Mouse (Mus musculus) spleen, adult 18-20 months (tissue): ENCODE measurements around the gene Ube2l6.

Source experiments
- DNase-seq, 2 experiments: peaks; one replicate each; pipeline ENCODE4 v3.0.0; 2022; ENCODE audit warnings: mixed read lengths in 2 of 2

Ube2l6 gene

DNA sequence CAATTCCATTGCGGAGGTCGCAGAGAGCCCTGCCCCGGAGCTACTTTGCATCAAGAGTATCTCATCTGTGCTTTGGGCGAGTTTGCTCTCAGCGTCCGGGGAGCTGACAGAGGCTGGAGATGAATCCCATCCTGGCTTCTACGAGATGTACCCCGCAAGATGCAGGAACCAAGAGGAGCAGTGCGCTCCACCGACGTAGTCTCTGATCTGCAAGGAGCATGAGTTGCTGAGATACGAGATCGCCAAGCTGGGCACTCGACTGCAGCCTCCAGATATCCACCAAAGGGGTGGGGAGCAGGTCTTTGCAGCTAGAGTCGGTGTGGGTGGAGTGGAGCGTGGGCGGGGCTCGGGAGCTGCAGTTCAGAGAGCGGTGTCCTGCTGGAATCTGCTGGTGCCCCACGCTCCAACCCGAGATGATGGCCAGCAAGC, at the start of gene Ube2l6:
TSS of gene Ube2l6 (plus strand) at position 336 of the 429 bp plus-strand sequence.
- DNase-seq: peak; percentile 48 to 58

DNA sequence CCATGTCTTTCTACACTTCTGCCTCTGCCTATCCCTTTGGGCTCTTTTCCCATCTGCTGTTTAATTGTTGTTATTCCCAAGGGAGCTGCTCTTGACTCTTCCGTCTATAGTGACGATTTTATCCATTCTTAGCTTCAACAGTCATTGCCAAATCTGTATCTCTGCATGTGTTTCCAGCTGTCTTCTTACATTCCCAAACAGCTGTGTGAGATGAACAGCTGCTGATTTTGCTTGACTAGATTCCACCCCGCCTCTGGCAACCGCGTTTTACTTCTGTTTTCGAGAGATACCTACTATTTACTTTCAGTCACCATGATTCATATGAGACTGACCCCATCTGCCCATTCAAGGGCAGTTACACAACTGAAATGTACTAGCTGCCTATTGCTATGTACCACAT, 48.5 kb upstream of the Ube2l6 start:
- no peak for DNase-seq

DNA sequence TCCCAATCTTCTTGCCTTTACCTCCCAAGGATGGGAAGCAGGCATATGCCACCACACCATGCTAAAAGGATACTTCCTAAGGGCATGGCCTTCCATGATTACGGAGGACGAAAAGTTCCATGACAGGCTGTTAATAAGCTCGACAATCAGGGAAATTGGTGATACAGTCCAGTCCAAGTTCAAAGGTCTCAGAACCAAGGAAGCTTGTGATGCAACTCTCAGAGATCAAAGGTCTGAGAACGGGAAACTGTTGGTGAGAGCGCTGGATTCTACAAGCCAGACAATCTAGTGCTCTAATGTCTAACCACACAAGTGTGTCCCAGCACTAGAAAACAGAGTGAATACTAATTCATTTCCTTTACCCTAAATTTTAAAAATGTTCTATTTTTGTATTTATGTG, 42.4 kb upstream of the Ube2l6 start:
- no peak for DNase-seq

DNA sequence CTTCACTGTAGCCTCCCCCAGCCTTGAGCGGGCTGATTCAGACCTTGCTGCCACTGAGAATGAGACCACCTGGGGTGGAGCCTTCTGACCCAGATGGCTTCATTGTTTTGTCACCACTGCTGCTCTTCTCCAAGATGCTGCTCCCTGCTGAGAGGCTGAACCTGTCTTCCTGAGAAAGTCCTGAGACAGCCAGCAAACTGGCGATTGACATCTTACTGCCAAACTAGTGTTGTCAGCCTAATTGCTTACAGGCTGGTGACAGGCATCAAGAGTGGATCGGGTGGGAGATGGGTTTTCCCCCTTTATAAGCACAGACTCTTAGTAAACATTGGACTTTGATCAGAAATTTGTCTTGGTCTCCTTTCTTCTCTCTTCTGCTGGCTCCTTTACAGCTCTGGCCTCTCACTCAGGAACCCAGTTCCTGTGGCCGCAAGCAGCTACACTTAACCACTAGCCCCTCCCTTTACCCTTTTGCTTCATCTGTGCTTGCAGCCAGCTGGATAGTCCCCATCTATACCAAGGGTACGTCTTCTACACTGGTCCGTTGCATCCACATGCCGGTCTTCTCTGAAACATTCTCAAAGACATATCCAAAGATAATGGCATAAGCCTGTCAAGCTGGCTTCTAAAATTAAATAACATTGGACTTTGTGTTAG, 41.5 kb upstream of the Ube2l6 start:
- no peak for DNase-seq

DNA sequence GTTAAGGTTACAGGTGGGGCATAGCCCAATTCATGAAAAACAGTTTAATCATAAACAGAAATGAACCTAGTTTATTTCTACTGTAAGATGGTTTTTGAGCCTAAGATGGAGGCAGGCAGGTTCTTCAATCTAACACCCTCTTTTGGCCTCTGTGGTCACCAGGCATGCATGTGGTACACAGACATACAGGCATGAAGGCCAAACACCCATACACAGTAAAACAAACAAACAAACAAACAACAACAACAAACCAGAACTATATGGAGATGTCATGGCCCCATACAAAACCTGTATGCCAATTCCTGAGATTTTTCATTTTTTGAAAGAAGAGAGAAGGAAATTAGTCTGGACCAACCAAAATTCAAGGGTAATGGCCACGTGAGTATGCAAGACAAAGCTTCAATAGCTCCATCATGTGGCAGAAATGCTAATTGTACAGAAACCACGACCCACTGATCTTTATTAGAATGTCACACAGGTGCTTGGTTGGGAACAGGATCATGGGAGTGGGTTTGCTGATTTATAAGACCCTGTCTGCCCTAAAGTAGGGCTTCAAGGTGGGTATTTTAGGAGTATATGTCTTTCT, 40.0 kb upstream of the Ube2l6 start:
- no peak for DNase-seq

DNA sequence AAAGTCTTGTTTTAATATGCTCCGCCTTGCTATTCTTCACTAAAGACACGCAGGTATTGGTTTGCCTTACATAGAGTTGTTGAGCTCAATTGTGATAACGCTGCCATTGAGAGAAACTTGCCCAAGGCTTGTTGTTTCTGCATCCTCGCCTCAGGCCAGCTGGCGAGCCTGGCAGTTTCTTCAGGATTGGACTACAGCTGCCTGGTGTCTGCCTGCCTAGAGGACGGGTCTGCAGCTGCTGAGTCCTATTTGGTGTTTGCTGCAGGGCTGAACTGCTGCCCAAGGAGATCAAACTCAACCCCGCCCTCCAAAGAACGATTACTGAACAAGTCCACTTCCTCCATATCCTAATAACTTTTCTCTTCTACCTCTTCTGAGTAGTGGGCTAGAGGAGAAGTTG, 37.9 kb upstream of the Ube2l6 start:
- DNase-seq: no peak

DNA sequence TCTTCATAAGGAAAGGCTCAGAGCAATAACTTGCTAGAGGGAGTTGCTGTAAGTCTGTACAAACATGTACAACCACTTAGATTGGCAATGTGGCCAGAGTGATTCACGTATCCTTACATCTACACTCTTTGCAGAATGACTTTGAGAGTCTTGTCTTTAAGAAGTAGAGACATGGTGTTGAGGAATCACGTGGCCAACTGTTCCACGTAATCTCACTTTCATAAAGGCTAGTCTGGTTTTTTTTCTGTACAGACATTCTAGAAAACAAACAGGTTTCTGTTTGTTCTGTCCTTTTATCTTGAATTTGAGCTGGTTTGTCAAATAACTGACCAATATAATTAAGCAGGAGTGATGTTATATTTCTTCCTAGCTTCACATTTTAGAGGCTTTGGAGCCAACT, 37.3 kb upstream of the Ube2l6 start:
- DNase-seq: no peak

DNA sequence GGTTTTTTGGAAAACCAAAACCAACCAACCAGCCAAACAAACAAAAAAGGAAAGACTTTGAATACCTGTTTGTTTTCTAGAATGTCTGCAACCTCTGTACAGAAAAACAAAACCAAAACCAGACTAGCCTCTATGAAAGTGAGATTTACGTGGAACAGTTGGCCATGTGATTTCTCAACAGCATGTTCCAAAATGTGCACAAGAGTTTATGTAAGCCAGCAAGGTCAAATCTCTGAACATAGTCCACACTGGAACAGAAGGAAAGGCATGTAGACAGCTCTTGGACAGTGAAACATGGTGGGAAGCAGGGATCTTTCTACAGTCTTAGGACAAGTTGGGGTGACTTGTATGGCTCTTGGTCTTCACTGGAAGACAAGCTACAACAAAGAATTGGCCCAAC, 36.8 kb upstream of the Ube2l6 start:
- no peak for DNase-seq

DNA sequence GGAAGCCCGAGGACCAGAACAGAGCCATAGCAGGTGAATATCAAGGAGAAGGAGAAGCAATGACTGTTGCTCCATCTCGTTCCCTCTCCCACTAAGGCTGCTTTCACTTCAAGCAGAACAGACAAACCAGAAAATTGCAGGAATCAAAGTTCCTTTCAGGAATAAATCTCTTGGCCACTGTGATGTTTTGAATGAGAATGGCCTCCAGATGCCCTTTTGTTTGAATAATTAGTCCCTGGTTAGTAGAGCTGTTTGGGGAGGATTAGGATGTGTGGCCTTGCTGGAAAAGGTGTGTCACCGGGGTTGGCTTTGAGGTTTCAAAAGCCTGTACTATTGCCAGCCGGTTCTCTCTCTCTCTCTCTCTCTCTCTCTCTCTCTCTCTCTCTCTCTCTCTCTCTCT, 36.3 kb upstream of the Ube2l6 start:
- DNase-seq: no peak

DNA sequence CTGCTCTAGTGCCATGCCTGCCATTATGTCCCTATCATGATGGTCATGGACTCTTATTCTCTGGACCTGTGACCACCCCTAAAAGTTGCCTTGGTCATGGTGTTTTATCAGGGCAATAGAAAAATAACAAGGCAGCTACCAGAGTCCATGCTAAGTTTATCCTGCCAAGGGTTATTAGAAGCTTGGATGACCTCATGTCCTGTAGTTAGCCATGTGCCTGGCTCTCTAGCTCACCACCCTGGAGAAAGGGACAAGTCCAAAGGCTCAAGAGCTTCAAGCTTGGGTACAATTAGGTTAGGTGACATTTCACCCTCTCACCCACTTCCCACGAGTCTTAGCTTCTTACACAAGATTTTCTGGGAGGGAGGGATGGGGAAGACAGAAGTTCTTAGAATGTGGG, 35.8 kb upstream of the Ube2l6 start:
- DNase-seq: no peak

DNA sequence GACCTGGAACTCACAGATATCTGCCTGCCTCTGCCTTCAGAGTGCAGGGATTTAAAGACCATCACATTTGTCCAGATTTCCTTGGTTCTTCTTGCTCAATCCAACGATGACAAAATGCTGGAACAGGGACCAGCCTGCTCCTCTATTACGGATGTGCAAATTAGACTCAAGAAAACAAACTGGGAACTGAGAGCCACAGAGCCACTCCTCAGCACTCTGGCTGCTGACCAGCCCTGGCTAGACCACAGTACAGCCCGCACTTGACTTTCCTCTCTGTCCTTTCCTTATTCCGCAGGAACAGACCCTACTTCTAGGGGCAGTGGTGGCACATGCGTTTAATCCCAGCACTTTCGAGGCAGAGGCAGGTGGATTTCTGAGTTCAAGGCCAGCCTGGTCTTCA, 28.1 kb upstream of the Ube2l6 start:
- no peak for DNase-seq

DNA sequence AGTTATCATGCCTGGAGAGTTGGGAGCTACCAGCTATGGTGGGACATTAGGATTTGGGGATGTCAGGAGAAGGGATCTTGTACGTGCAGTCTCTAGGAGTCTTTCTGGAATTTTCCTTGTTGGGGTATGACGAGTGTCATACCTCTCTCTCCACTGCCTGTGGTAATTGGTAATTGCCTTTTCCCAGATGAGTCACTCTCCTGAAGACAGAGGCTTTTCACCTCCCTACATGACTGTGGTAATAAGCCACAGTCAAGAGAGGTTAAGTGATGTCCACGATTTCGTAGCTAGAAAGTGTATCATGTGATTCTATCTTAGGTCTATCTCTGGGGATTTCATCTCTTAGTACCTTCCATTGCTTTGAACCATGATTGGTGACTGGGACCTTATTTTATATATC, 26.2 kb upstream of the Ube2l6 start:
- DNase-seq: no peak

DNA sequence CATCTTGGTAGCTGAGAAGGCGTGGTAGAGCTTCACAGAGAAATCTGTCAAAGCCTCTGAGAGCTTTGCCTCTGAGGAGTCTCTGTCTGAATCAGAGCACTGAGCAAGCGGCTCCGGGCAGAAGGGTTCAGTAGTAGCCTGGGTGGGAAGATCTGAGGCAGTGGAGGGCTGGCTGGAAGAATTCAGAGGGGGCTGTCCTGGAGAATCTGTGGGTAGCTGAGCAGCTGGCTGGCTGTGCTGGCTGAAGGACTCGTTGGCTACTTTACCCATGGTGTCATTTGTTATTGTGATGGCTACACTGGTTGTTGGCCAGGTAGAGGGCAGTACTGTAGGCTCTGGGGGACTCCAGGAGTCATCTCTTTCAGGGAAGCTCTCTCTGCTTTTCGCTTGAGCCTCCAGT, 25.4 kb upstream of the Ube2l6 start:
- no peak for DNase-seq

DNA sequence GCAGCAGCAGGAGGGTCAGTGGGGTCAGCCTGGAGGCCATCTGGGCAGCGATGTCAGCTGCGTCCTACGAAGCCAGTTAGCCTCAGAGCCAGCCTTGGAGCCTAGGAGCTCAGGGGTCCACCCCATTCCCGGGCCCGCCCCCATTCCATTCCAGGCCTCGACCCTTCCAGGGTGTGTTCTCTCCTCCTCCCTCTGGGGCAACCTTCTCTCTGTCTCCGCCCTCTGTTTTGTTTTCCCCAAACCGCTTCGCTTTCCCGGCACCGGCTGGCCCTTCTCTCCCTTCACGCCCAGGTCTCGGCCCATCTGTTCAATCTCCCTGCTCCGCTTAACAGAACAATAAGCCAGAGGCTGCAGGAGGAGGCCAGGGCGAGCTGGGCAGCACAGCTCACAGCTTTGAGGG, 23.9 kb upstream of the Ube2l6 start:
- DNase-seq: peak; percentile 7 to 23

DNA sequence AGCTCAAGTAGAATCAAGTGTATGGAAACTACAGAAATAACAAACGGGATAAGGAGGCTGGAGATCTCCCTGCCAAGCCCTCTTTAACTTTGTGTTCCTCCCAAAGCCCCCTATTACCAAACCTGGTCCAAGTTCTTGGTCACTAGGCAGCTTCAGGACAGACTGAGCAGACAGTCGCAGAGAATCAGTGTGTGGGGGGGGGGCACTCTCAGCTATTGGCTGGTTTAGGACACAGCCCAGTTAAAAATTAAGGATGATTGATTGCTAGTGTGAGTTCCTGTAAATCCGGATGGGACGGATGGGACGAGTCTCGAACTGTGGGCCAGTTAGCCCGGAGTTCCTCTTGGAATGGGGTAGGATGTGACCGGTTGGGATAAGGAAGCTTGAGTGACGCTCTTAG, 23.4 kb upstream of the Ube2l6 start, which contains the start of gene Serping1:
TSS of gene Serping1 (minus strand) at position 204 of the 400 bp plus-strand sequence.
- no peak for DNase-seq

DNA sequence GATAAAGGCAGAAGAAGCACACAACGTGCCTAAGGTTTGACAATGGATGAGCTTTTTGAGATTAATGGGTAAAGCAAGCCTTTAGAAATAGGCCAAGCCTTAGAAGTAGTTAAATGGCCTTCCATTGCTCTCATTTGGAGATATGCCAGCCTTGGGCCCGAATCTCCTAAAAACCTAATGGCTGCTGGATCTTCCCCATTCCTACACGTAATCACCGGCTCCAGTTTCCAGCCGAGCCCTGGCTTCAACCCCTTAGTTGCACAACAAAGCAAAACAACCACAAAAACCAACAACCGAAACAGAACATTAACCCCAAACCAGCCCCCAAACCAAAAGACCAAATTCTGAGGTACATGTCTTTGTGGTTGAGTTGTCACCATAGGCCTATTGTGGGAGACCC, 23.0 kb upstream of the Ube2l6 start:
- DNase-seq: no peak

DNA sequence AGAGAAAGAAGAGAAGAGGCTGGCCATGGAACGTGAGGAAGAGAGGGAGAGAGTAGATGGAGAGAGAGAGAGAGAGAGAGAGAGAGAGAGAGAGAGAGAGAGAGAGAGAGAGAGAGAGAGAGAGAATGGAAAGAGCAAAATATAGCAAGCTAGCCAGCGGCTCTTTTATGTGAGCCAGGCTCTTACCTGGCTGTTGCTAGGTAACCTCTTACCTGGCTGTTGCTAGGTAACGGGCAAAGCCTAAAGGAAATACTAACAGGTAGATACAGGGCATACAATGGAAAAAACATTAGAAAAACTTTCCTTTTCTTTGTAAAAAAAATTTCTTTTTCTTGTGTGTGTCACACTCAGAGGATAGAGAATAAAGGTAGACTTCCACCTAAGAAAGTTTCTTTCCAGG, 20.9 kb upstream of the Ube2l6 start:
- DNase-seq: no peak

DNA sequence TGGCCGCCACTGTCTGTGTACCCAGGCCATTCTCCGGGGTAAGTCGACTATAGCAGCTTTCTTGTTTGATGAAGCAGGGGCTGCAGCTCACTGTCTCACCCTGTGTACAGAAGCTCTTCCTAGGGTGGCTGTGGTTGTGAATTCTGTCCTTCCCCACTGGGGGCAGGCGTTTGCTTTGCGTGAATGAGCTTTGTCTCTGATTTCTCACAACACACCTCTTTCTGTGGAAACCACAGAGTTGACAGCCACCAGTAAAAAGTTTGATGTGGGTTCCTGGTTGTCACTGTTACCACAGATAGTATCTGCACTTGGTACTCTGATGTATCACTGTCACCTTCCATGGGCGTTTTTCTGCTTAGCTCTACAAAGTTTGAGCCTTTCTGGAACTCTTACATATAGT, 19.4 kb upstream of the Ube2l6 start:
- DNase-seq: no peak

DNA sequence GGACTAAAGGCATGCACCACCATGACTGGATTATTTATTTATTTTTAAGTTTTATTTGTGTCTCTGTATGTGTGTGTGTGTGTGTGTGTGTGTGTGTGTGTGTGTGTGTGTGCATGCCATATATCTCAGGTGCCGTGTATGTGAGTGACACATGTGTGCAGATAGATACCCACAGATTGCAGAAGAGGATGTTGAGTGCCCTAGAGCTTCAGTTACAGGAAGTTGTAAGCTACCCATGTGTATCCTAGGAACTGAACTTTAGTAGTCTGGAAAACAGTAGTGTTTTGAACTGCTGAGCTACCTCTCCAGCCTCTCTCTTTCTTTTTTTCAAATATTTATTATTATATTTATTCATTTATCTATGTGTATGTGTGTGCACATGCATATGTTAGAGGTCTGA, 15.3 kb upstream of the Ube2l6 start:
- no peak for DNase-seq

DNA sequence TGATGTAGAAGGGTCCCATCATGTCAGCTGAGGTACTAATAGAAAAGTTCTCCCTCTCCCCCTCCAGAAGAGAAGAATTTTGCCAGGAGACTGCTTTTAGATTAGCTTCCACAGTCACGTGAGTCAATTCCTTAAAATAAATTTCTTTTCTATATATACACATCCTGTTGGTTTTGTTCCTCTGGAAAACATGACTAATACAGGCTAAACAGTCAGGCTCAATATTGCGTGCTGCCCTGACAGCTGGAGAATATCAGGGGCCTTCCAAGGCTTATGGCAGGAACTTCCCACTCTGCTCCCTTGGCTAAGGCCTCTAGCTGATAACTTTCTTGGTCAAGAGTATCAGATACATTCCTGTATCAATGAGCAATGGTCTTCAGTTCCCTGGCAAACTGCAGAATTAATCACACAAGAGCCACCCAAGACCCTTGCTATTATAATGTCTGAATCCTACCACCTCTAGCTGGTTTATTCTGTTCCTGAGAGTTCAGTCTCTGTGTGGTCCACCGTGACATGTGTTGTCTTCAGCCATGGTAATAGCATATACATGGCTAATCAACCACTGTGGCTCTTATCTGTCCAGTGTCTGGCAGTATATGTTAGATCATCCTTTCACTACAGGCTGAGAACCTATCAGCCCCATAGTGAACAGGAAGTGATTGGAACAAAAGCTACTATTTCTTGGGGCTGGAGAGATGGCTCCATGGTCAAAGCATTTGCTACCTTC, 14.6 kb upstream of the Ube2l6 start:
- no peak for DNase-seq

DNA sequence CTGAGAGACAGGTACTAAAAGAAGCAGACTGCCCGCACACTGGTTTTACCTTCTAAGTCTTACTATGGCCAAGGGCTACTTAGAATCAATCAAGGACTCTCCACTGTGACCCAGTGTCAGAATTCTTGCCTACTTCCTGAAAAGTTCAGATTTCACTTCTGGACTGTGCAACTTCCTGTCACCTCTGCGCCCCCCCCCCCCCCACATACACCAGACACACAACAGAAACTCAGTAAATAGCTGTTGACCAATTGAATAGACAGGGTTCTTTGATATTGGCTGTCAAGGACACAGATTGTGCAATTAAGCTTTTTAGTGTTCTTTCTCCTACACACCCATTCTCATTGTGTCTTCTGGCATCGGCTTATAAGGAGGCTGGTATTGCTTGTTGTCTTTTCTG, 10.3 kb upstream of the Ube2l6 start:
- no peak for DNase-seq

DNA sequence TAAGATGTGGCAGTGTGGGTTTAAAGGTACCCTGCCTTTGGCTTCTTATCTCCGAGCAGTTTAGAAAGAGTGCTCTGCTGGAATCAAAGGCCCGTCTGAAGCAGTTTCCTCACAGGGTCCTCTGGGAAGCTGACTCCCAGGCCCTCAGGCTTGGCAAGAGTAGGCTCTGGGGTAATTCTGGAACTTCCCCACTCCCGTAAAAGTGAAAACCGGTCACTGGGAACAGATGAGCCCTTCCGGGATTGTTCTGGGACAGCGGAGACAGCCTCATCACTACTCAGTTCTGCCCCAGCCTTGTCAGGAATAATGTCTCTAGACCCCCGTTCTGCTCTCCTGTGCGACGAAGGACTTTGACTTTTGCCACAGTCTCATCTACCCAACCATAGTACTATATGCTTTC, 8.2 kb upstream of the Ube2l6 start:
- no peak for DNase-seq

DNA sequence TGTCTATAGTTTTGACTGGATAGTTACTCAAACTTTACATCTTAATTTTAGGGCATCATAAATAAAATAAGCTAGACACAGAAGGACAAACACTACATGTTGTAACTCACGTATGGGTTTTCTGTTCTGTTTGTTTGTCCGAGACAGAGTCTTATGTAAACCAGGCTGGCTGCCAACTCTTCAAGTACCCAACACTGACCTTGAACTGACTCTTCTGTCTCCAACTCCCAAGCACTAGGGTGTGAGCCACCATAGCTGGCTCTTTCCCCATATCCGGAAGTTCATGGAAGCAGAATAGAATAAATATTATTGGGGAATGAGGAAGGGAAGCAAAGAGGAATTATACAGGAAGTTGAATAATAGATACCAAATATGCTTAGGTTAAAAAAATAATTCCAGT, 6.1 kb upstream of the Ube2l6 start:
- no peak for DNase-seq

DNA sequence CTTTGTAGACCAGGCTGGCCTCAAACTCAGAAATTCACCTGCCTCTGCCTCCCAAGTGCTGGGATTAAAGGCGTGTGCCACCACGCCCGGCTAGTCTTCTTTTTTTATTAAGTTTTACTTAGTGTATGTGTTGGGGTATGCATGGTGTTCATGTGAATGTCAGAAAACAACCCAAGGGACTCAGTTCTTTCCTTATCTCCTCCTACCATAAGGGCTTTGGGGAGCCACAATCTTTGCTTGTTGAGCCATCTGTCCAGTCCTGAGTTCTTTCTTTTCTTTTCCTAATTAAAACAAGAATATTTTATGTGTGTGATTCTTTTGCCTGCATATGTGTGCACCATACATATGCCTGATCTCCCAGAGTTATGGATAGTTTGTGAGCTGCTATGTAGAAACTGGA, 5.5 kb upstream of the Ube2l6 start:
- DNase-seq: no peak
